Mouse (Mus musculus) layer of hippocampus, postnatal 10 days (tissue): Measurements from ENCODE around the gene Fam71f2. TPM values are rescaled to one million over a fixed set of nuclear protein-coding genes. Genes with fewer than 3 reads are reported as not detected.

Experiments used
- DNase-seq, 2 experiments: peaks; one replicate each; pipeline ENCODE4 v3.0.0; 2021; ENCODE audit warnings: low spot score in 2 of 2
- long read RNA-seq: library from polyadenylated mRNA; stranded (forward); transcript quantifications from one replicate; pipeline ENCODE4 v2.0.0, GENCODE M21; 2023
- total RNA-seq, 2 experiments: library from RNA; stranded (reverse); gene quantifications; 2 replicates each; pipeline ENCODE4 v1.2.3; 2021

The Fam71f2 gene
- total RNA-seq, result not detected
- long read RNA-seq, result 0 reads

DNA sequence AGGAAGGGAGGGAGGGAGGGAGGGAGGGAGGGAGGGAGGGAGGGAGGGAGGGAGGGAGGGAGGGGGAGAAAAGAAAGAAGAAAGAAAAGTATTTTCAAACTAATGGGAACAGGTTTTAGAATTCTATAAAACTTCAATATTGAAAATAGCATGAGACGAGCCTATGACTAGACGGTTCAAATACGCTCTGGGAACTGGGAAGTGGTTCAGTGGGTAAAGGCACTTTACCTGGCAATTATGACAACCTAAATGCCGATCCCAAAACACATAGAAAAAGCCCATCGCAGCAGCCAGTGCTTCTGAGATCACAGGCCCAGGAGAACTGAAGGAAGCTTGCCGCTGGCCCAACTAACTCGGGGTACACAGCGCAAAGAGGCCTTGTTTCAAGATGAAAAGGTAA is at the start of gene Fam71f2:
Gene Fam71f2 (plus strand): TSS at position 301 of the 400 bp plus-strand sequence.
- no peak for DNase-seq

DNA sequence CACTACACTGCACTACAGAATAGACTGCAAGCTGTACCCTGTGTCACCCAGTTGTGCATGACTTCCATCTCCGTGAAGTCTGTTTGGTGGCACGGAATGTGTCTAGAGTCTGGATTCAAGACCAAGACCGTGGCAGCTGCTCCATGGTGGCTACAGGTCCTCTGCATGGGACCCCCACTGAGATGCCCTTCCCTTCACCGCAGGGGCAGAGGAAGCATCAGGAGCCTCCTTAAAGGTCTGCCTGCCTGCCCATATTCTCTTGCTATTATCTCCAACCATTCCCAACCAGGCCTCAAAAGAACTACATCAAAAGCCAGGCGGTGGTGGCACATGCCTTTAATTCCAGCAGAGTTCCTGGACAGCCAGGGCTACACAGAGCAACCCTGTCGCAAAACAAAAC is 49.0 kb upstream of the Fam71f2 start:
- no peak for DNase-seq

DNA sequence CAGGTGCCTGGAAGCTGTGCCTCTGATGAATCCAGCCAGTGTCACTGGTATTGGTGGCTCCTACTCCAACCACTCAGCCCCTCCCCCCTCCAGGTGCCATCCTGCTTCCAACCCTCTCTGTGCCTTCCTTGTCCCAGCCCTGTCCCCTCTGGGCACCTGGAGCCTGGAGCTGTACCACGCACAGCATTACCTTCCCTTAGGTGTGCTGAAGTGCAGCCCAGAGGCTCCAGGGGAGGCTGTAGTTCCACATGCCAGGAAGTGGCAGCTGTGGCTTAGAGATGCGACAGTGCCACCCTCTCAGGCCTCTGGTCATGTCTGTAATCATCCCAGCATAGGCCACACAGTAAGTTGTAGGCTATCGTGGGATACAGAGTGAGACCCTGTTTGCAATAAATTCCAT is 47.6 kb upstream of the Fam71f2 start:
- DNase-seq, result no peak

DNA sequence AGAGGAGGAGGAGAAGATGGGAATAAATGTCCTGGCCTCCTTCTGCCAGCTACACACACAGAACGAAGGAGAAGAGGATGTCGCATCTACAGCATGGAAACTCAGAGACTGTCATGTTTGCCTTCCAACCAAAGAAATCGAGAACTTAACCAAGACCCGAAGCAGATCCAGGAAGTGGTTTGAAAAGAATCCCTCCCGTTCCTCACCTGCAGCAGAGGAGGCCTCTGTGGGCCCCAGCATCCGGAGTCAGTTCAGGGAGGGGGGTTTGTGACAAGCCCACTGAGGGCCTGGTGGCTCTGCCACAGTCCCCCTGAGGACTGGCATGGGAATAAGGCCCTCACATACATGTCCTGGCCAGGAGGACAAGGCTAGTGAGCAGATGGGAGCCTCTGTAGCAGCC is 47.1 kb upstream of the Fam71f2 start:
- DNase-seq, result no peak

DNA sequence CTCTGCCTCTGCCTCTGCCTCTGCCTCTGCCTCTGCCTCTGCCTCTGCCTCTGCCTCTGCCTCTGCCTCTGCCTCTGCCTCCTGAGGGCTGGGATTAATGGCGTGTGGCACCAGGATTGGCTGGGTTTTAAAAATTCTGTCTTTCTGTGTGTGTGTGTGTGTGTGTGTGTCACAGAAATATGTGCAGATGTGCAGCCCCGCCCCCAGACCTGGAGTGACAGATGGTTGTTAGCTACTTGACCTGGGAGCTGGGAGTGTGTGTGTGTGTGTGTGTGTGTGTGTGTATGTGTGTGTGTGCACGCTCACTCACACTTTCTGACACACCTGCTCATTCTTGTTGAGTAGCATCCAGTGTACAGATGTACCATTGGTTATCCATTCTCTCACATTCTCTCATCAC is 45.7 kb upstream of the Fam71f2 start:
- no peak for DNase-seq

DNA sequence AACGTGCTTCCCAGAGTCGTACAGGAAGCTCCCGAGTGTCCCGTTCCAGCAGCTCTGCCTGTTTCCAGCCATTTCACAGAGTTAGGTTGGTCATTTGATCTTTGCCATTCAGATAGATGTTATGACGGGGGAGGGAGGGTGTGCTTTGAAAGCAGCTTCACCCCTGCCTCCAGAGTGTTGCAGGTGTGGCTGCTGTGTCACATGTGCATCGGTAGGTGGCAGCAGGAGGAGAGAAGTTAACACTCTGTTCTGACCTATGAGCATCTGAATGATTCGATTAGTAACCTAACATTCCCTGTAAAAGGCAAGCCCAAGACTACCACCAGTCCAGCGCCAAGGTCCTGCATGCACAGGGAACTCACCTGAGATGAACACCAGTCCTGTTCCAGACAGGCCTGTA is 45.1 kb upstream of the Fam71f2 start:
- DNase-seq, result no peak

DNA sequence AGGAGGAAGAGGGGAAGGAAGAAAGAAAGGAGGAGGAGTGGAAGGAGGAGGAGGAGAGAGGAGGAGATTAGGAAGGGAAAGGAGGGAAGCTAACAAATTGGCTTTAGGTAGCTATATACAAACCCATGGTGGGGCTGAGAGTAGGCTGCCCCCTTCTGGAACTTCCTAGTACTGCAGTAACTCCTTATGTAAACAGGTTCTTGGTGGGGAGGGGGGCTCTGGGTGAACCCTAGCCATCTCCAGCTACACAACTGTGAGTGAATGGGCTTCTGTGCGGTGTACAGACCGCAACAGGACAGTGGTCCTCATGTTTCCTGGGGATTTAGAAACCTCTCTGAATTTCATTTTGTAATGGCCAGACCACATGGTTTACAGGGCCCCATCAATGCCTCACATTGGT is 38.6 kb upstream of the Fam71f2 start:
- DNase-seq, result peak; percentile 24 to 44

DNA sequence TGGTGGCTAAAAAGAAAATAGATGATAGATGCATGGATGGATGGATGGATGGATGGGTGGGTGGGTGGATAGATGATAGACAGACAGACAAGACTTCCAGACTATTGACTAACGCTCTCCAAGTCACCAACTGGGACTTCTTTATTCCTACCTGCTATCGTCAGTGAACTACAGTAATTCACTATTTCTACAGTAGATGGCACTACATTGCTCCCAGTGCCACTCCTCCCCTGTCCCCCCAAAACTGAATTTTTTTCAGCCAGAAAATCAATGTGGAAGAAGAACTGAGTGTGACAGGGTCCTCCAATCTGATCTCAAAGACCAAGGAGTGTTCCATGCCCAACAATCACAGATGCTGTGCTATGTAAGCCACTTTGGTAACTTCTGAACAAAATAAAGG is 37.7 kb upstream of the Fam71f2 start:
- DNase-seq, result no peak

DNA sequence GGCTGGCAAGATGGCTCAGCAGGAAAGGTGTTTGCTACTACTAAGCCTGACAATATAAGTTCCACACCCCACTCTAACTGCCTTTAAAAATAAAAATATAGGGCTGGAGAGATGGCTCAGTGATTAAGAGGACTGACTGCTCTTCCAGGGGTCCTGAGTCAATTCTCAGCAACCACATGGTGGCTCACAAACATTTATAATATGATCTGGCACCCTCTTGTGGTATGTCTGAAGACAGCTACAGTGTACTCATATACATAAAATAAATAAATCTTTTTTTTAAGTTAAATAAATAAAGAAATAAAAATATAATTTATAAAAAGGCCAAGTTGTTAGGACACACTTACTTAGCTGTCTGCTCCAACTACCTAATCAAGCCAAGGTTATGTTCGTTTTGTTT is 37.1 kb upstream of the Fam71f2 start:
- no peak for DNase-seq

DNA sequence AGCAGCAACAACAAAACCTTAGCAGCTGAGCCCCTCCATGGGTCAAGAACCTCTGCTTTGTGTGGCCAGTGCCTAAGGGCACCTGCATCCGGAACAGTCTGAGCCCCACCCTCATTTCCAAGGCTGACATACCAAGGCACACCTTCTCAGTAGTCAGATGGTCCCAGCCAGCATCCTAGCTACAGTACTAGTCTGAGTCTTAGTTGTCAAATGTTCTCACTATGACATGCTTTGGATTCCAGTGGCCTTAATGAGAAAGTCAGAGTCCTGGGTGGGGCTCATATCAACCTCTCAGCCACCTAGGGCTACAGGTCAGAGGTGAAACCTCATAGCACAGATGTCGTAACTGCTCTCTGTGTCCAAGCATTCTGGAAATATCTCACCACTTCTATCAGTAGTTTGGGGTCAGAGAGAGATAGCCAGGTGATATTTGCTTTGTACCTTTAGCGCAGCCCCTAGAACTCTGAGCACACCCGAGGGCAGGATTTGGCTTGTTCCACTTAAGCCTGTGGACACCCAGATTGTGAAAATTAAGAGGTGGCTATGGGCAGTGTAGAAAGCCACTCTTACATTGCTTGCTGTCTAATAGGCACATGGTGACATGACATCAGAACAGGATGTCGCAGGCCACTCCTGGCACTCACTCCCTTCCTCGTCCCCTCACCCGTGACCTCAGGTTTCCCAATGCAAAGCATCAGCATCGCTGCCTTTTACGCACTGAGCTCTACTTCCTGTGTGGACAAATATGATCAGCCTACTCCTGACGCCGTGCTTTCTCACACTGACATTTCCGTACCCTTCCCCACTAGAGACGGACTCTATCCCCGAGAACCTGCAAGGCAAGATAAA is 33.9 kb upstream of the Fam71f2 start:
- DNase-seq, result no peak

DNA sequence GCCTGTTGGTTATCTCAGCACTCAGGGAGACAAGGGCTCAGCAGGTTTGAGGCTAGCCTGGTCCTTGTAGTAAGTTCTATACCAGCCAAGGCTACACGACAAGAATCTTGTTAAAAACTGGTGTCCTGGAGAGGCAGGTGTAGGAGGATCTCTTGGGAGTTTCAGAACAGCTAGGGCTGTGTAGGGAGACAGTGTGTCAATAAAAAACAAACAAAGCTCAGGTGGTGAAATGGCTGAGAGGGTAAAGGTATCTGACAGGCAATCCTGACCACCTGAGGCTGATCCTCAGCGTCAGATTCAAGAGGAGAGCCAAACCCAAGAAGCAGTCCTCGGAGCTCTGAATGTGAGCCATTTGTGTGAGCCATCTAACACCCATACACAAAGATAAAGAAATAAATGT is 33.2 kb upstream of the Fam71f2 start:
- DNase-seq, result no peak

DNA sequence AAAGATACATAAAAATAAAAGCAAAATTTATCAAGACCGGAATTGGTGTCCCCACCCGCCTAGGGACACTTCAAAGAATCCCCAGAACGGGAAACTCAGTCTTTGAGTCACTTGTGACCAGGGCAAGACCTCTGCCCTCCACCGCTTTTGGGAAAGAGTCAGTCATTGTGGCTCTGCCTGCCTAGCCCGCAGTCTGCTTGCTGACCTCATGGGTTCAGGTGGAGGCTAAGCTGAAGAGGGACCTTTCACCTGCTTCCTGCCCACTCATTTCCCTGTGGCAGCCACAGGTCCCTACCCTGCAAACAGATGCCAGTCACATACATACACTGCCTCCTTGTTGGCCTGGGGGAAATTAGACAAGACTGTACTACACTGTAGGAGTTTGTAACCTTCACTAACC is 32.8 kb upstream of the Fam71f2 start:
- no peak for DNase-seq

DNA sequence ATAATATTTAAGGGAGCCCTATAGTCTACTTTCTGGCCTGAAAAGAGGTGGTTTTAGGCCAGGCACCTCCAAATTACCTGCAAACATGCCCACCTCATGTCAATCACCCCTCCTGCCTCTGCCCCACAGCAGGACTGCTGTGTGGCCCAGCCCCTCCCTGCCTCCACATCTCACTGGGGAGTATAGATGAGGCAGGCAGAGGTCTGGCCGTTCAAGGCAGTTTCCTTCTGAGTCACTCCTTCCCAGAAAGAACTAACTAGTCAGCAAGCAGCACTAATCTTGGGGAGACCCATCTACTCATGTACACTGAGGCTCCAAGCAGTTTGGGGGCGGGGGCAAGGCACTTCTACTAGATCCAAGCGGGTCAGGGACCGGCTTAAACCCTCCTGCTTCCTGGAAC is 32.3 kb upstream of the Fam71f2 start:
- no peak for DNase-seq

DNA sequence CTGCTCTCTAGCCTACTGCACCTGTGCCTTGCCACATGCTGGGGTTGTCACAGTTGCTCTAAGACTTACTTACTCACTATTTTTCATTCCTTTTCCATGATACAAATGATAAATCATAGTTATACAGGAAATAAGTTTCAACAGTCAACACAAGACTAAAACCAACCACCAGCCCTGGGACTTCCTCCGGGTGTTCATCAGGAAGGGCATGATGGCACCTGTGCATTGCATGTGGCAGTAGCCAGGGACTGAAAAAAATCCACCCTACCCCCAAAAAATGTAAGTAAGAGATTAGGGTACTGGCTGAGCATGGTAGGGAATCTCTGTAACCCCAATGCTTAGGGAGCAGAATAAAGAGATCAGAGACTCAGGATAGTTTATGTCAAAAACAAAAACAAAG is 20.0 kb upstream of the Fam71f2 start:
- no peak for DNase-seq

DNA sequence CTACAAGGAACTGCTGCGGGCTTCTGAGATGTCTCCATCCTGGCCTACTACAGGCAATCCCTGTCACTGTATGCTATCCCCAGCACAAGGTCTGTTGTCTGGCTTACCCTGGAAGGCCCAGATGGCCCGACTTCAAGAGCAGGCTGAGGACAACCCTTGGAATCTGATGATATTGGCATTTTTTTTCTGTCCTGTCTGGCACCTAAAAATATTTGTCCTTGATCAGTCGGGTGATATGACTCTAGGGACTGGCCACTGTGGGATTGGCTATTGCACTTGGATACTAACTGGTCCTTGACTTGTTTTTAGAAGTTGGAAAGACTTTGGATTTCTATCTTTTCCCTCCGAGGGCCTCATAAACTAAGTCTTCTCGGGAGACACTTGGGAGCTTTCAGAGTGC is 17.6 kb upstream of the Fam71f2 start:
- DNase-seq, result no peak

DNA sequence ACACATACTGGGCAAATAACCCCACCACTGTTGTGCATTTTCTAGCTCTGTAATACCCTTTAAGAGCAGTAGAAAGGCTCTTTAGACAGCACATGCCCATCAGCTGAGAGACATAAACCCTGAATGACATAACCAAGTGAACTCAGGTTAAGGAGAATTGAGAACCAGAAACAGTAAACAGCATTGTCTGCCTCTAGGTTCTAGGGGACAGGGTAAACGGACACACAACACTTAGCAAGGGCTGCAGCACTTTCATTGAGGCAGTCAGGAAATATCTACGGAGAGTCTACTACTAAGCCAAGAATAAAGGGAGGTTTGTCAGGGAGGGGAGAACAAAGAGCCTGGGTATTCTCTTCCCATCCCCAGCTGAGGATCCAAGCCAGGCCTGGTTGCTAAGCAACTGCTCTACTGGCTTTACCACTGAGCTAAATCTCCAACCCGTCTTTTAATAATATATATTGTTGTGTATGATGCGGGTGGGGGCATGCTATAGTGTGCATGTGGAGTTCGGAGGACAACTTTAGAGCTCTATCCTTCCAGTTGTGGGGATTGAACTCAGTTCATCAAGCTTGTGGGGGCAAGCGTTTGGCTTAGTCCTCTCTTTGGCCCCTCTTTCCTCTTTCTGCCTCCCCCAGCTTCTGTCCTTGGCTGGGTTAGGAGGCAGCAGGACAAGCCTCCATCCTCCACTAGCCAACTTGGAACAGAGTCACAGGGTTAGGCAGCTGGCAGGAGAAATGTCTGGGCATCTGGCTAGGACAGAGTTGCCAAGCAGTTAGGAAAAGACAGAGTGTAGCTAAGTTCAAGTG is 15.5 kb upstream of the Fam71f2 start:
- peak; percentile 75 to 77 for DNase-seq

DNA sequence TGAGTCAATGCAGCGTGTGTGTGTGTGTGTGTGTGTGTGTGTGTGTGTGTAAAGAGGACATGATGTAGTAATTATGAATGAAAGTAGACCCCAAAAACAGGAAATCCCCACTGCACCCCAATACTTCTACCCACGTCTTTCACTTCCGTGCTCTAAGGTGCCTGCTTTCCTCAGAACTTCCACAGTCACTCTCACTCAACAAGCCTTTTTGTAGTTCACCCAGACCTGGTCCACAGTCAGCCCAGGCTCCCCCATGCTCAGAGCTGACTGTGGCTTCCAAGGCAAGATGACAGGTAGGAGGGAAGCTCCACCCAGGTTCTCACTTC is 15.0 kb upstream of the Fam71f2 start:
- no peak for DNase-seq

DNA sequence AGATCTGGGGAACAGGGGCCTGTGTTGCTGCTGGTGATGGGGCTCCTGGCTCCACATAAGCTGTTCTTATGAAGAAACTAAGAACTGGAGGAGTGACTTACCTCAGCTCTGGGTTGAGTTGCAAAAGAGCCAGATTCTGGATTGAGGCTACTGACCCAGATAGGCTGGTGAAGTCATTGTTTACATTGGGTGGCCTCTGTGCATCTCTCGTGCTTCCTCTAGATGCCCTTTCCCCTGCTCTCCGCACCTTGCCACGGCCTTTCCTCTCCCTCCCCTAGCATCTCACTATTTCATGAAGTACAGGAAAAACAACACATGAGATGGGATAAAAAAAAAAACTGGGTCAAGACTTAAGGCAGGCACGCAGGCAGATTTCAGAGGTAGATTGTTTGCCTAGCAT is 12.5 kb upstream of the Fam71f2 start:
- no peak for DNase-seq

DNA sequence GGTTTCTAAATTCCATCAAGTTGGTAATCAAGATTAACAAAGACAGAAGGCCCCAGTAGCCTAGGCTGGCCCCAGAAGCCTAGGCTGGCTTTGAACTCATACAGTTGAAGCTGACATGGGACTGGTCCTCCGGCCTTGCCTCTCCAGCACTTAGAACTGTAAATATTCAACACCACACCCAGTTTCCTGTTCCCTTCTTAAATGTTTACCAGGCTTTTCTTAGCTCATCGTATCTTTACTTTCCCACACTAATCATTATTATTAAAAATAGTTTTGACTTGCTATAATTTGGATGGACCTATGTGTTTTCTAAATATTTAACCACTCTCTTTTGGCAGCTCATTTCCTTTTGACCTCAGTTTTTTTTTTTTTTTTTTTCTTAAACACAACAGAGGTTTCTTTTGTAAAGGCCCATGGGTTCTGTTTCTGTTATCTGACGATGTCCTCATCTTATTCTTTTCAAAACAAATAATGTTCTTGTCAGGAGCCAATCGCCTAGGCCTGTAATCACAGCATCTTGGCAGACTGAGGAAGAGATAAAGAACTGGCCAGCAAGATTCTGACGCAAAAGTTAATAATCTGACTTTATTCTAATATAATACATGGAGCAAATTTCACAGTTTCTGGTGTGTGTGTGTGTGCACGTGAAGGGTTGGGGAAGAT is 10.3 kb upstream of the Fam71f2 start:
- DNase-seq, result no peak

DNA sequence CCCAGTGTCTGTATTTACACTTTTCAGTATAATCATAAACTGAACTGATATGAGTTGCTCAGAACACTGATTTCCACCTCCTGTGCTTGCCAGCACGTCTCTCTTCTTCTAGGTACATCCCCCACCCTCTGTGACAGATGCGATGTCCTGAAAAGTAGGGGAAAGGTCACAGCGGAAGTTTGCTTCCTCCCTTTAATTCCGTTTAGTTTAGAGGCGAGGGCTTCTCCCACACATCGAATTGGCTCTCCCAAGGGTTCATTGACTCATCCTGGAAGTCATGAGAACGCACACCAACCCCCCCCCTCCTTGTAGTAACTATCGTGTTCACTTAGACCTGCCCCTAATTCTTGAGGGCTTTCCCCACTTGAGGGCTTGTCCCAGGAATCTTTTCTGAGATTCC is 8.4 kb upstream of the Fam71f2 start:
- no peak for DNase-seq

DNA sequence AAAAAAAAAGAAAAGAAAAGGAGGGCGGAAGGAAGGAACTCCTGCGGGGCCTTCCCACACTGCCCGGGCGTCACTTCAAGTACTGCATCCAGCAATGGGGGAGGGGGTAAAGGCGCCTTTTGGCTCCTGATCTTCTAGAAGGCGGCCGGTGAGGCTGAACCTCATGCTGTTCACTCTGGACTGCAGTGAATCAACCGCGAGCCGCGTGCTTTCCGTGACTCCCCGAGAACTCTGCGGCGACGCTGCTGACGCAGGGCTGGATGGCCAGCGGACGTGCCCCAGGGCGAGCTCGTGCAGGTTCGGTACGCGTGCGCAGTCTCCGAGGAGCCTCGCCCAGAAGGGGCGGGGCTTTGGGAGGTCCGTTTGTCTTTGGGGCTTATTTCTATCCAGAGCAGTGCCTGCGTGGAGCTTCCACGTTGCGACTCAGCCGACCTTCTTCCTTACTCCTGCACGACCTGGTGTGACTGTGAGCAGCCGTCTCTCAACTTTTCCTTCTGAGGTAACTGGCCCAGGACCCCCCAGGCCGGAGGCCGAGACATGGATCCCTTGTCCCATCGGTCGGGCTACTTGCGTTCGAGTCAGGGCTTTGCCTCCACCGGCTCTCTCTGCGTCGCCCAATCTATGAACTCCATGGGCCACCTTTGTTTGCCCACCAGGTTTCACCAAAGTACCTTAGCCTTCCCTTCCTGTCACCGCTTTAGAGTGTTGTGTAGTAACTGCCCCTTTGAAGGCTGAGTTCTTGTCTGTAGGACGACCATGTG is 6.9 kb upstream of the Fam71f2 start, which contains the start of gene Hilpda:
Gene Hilpda (plus strand): TSS at position 177 of the 761 bp plus-strand sequence.
- DNase-seq, result peak; percentile 82 to 89
